Mouse (Mus musculus) C2C12 (cell line): ENCODE results near the gene Gm20388. TPM values are rescaled to one million over a fixed set of nuclear protein-coding genes. Genes with fewer than 3 reads are reported as not detected.

Source experiments
- H3K27me3 ChIP-seq: one replicate; pipeline ENCODE4 v1.6.1; 2011; ENCODE audit not compliant: control insufficient read depth, insufficient read depth, insufficient read length
- H3K36me3 ChIP-seq: one replicate; pipeline ENCODE4 v1.6.1; 2011; ENCODE audit not compliant: control insufficient read depth, insufficient read depth
- H3K4me3 ChIP-seq: one replicate; pipeline ENCODE4 v1.5.1; 2011; ENCODE audit warnings: mild to moderate bottlenecking, control low read depth; ENCODE audit not compliant: poor library complexity, insufficient read depth, severe bottlenecking
- H3K79me2 ChIP-seq: one replicate; pipeline ENCODE4 v1.6.1; 2011; ENCODE audit not compliant: control insufficient read depth, insufficient read depth
- H3K79me3 ChIP-seq: one replicate; pipeline ENCODE4 v1.6.1; 2011; ENCODE audit warnings: low read depth, control low read depth
- H3ac ChIP-seq: one replicate; pipeline ENCODE3; 2011; ENCODE audit warnings: low read depth; ENCODE audit not compliant: control insufficient read depth, insufficient read length
- CEBPB ChIP-seq: IDR thresholded peaks from one replicate; pipeline ENCODE4 v1.6.1; 2011; ENCODE audit warnings: low read depth, mild to moderate bottlenecking, control low read depth, moderate library complexity
- CTCF ChIP-seq: IDR thresholded peaks from one replicate; pipeline ENCODE4 v1.5.1; 2011; ENCODE audit not compliant: control insufficient read depth, insufficient read depth, insufficient read length
- FOSL1 ChIP-seq: IDR thresholded peaks from one replicate; pipeline ENCODE4 v1.8.0; 2011; ENCODE audit warnings: mild to moderate bottlenecking, low read length; ENCODE audit not compliant: poor library complexity, insufficient read depth, severe bottlenecking
- MAX ChIP-seq: IDR thresholded peaks from one replicate; pipeline ENCODE4 v1.6.1; 2011; ENCODE audit warnings: mild to moderate bottlenecking, control low read depth
- MYOD1 ChIP-seq: IDR thresholded peaks from one replicate; pipeline ENCODE4 v1.6.1; 2011; ENCODE audit warnings: low read depth; ENCODE audit not compliant: control insufficient read depth, insufficient read length
- MYOG ChIP-seq: IDR thresholded peaks from one replicate; pipeline ENCODE4 v1.6.1; 2011; ENCODE audit not compliant: control insufficient read depth, insufficient read length; ENCODE audit errors: extremely low read depth
- USF1 ChIP-seq: IDR thresholded peaks from one replicate; pipeline ENCODE4 v1.6.1; 2011; ENCODE audit warnings: low read depth, mild to moderate bottlenecking, control low read depth, moderate library complexity
- polyA plus RNA-seq: library from polyadenylated mRNA; unstranded; fragments of >200 nt; fragmentation: generic; extraction: Trizol; gene quantifications from one replicate; pipeline ENCODE4 v1.2.1, GENCODE M21; 2012; ENCODE audit warnings: missing spikeins

Gene Gm20388
- polyA plus RNA-seq, 1 experiment: 15.0 TPM

- Histone ChIP-seq H3K79me2 (no peaks in the 10 kb centered on the region), H3K4me3 (no peak overlapping the region), H3K27me3 (peaks cover 99% of the 10 kb centered on the region), H3ac (no peak overlapping the region), H3K79me3 (no peaks in the 10 kb centered on the region), H3K36me3 (no peaks in the 10 kb centered on the region)
- TF ChIP-seq CTCF (no peak), MAX (no peak), MYOG (no peak), CEBPB (no peak), USF1 (no peak), FOSL1 (no peak), MYOD1 (no peak)
Observed at GRCm38 (mm10) chr8:122673989-122674388, 2763.3 kb downstream of the Gm20388 start.

GRCm38 (mm10) chr8:122674999-122675398, 2764.4 kb downstream of the Gm20388 start:
- Histone ChIP-seq H3K4me3 (no peak overlapping the region), H3K27me3 (peaks cover 99% of the 10 kb centered on the region), H3ac (no peak overlapping the region), H3K36me3 (no peaks in the 10 kb centered on the region), H3K79me2 (no peaks in the 10 kb centered on the region), H3K79me3 (no peaks in the 10 kb centered on the region)
- TF ChIP-seq CTCF (peak; percentile 33), MAX (no peak), MYOG (no peak), FOSL1 (no peak), CEBPB (no peak)

GRCm38 (mm10) chr8:122675596-122676420, 2765.2 kb downstream of the Gm20388 start:
- Histone ChIP-seq H3K4me3 (no peak overlapping the region), H3K79me3 (no peaks in the 10 kb centered on the region), H3K27me3 (peaks cover 98% of the 10 kb centered on the region), H3K36me3 (no peaks in the 10 kb centered on the region), H3K79me2 (no peaks in the 10 kb centered on the region), H3ac (no peak overlapping the region)
- TF ChIP-seq MAX (no peak), CEBPB (no peak), USF1 (no peak), MYOG (no peak), CTCF (no peak), MYOD1 (no peak)

- Histone ChIP-seq H3K79me2 (no peaks in the 10 kb centered on the region), H3ac (no peak overlapping the region), H3K36me3 (no peaks in the 10 kb centered on the region), H3K79me3 (no peaks in the 10 kb centered on the region), H3K4me3 (no peak overlapping the region), H3K27me3 (peaks cover 94% of the 10 kb centered on the region)
- no peak for TF ChIP-seq USF1
- TF ChIP-seq MAX: no peak
- TF ChIP-seq MYOG: no peak
- TF ChIP-seq CEBPB: no peak
- TF ChIP-seq MYOD1: no peak
- no peak for TF ChIP-seq FOSL1
- no peak for TF ChIP-seq CTCF
Observed at GRCm38 (mm10) chr8:122676621-122677480, 2766.2 kb downstream of the Gm20388 start.

GRCm38 (mm10) chr8:122677481-122678021, 2766.9 kb downstream of the Gm20388 start:
- H3K4me3 ChIP-seq: no peak overlapping the region
- TF ChIP-seq MYOD1 (no peak), CTCF (no peak), MAX (no peak), CEBPB (no peak), USF1 (no peak), MYOG (no peak), FOSL1 (no peak)
- H3K36me3 ChIP-seq: no peaks in the 10 kb centered on the region
- no peaks in the 10 kb centered on the region for H3K79me2 ChIP-seq
- no peak overlapping the region for H3ac ChIP-seq
- no peaks in the 10 kb centered on the region for H3K79me3 ChIP-seq
- peaks cover 93% of the 10 kb centered on the region for H3K27me3 ChIP-seq
